Mouse (Mus musculus) left cerebral cortex, adult 9 months (tissue): ENCODE data around the gene Arid1b.

Experiments used
- DNase-seq, 2 experiments: peaks; one replicate each; pipeline ENCODE4 v3.0.0; 2022; ENCODE audit warnings: low spot score in 2 of 2

Gene Arid1b

GRCm38 (mm10) chr17:4993840-4994503, at the start of gene Arid1b:
Gene Arid1b, plus strand, starts transcription at chr17:4994332.
- DNase-seq: peak in 1 of 2 experiments; percentile 61

- no peak for DNase-seq
Observed at GRCm38 (mm10) chr17:4945311-4945751, 48.8 kb upstream of the Arid1b start.

GRCm38 (mm10) chr17:4945871-4946331, 48.2 kb upstream of the Arid1b start:
- DNase-seq: no peak

- no peak for DNase-seq
Observed at GRCm38 (mm10) chr17:4946421-4946974, 47.6 kb upstream of the Arid1b start.

GRCm38 (mm10) chr17:4947013-4947412, 47.1 kb upstream of the Arid1b start:
- no peak for DNase-seq

GRCm38 (mm10) chr17:4947439-4947838, 46.7 kb upstream of the Arid1b start:
- no peak for DNase-seq

DNA sequence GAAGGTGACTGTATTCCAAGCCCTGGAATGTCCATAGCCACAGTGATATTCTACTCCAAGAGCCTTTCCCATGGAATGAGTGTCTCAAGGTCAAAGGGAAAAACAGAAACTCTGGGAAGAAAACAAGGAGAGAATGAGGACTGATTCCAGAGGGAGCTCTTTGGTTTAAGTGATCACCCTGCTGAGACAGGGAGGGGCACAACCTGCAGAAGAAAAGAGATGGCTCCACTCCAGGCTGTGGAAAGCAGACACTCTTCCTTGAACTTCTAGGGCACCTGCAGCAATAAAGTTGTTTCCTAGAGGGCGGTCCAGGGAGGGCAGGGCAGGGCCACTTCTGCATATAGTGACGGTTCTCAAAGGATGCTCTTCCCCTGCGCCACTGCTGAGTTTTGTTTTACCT, 45.6 kb upstream of the Arid1b start:
- DNase-seq: no peak

GRCm38 (mm10) chr17:4954431-4954830, 39.7 kb upstream of the Arid1b start:
- DNase-seq: no peak

DNA sequence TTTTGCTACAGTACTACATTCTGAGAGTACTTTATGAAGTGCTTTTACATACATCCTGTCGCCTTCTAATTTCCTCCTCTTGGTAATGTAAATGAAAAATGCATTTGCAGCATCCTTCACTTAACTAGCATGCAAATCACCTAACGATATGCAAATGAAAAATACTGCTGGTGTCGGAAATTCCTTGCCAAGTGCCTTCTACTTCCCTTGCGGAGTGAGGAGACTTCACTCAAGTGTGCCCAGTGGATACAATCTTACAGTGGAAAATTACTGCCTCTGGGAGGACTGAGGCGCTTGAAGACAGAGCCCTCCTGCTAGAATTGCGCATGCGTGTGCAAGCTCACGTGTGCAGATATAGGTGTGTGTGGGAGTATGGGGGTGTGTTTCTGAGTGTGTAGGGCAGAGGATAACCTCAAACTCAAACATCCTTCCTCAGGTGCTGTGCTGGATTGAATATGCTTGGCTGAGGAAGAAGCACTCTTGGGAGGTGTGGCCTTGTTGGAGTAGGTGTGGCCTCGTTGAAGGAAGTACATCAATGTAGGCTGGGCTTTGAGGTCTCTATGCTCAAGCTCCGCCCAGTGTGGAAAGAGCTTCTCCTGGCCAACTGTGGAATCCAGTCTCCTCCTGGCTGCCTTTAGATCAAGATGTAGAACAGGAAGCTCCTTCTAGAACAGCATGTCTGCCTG, 29.8 kb upstream of the Arid1b start:
- no peak for DNase-seq

DNA sequence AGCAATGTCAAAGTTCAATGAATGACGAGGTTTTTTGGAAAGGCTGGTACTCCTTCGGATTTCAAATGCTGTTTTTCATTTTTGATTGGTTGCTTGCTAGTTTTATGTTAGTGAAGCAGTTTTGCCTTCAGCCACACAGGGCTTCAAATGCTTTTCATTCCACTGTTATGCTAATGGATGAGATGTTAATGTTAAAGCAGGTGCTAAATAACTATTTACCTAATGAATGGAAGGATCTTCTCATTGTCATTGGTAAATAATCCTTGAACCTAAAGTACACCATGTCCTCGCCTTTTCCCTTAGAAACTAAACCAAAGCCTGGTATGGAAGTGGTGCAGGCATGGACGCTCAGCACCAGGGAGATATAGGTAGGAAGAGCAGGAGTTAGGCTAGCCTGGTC, 26.9 kb upstream of the Arid1b start:
- DNase-seq: no peak

- DNase-seq: no peak
Observed at GRCm38 (mm10) chr17:4968035-4968434, 26.1 kb upstream of the Arid1b start.

DNA sequence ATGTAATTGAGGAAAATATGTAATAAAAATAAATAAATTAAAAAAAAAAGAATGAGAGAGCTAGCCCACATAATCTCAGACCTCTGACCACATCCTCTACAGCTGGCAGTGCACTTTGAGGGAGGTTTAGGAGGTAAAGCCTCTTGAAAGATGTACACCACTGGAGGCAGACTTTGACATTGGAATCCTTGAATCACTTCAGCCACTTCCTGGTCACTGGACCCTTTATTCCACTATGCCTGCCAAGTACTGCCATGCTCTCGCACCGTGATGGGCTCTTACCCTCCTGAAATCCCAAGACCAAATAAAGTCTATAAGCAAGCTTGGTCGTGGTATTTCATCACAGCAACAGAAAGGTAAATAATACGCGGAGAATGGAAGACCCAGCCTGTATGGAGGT, 25.3 kb upstream of the Arid1b start:
- DNase-seq: no peak

GRCm38 (mm10) chr17:4972261-4972660, 21.9 kb upstream of the Arid1b start:
- DNase-seq: no peak

DNA sequence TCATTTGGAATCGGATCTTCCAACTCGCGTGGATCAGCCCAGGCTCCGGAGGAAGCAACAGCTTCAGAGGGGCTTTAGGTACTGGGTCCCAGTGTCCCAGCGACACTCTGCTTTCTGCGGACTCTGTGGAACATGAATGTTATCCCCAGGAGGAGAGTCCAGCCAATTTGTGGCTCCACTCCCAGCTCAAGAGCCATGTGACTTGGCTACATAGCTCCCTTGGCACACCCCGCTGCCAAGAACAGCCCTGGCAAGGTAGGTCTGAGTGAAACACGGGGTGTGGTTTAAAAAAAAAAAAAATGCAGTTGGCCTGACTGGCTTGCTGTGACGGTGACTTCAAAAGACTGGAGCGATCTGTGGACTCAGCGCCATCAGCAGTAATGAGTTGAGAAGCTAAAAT, 19.4 kb upstream of the Arid1b start:
- peak in 1 of 2 experiments; percentile 47 for DNase-seq

GRCm38 (mm10) chr17:4980151-4980550, 14.0 kb upstream of the Arid1b start:
- DNase-seq: no peak

DNA sequence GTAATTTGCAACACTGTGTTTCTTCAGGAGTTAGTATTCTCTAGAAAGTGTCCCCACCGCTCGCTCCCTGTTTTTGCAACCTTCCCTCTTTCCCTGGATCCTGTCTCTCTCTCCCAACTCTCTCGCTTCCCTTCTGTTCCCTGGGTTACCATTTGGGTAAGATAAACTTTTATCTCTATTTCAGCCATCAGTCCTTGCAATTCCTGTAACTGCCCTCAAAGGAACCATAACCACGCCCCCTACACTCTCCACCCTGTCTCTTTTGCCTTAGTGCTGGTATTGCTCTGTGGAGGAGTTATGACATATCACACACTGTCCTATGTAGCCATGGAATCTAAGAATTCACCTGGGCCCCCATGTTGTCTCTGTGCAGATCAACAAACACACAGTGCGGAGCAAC, 11.3 kb upstream of the Arid1b start:
- no peak for DNase-seq

GRCm38 (mm10) chr17:4984691-4985090, 9.4 kb upstream of the Arid1b start:
- DNase-seq: no peak

- no peak for DNase-seq
Observed at GRCm38 (mm10) chr17:4990911-4991560, 3.1 kb upstream of the Arid1b start.

GRCm38 (mm10) chr17:4991600-4991999, 2.5 kb upstream of the Arid1b start:
- no peak for DNase-seq

- no peak for DNase-seq
Observed at GRCm38 (mm10) chr17:4993497-4993839, 664 bp upstream of the Arid1b start.

DNA sequence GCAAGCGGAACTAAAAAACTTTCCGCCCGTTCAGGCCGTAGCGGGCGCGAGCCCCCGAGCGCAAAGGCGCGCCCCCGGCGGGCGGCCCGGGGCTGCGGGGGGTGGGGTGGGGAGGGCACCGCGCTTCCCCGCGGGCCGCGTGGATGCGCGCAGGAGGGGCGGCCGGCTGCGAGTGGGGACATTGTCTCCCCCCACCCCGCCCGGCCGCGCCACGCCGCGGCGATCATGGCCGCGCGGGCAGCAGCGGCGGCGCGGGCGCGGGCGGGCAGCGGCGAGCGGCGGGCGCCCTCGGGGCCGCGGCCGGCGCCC, 326 bp downstream of the Arid1b start:
- no peak for DNase-seq

DNA sequence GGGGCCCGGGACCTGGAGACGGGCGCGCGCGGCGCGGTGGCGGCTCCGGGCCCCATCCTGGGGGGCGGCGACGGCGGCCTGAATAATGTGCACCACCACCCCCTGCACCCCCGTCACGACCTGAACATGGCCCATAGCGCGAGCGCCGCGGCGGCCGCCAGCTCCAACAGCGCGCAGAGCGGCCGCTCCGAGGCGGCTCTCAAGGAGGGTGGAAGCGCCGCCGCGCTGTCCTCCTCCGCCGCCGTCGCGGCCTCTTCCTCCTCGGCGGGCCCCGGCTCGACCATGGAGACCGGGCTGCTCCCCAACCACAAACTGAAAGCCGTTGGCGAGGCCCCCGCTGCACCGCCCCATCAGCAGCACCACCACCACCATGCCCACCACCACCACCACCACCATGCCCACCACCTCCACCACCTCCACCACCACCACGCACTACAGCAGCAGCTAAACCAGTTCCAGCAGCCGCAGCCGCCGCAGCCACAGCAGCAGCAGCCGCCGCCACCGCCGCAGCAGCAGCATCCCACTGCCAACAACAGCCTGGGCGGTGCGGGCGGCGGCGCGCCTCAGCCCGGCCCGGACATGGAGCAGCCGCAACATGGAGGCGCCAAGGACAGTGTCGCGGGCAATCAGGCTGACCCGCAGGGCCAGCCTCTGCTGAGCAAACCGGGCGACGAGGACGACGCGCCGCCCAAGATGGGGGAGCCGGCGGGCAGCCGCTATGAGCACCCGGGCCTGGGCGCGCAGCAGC, 855 bp downstream of the Arid1b start:
- DNase-seq: peak in 1 of 2 experiments; percentile 55
